Mouse (Mus musculus) small intestine, adult 2 months (tissue): ENCODE measurements at regions not wholly inside any gene's neighbourhood (a gene's known extent, or its start where the extent isn't known, plus 50 kb on each side); places are given as distances from the start of the nearest gene placed in this dataset.

Source experiments
- CTCF ChIP-seq: fragments of 200-500 bp; IDR thresholded peaks from 2 replicates; pipeline ENCODE4 v1.5.1; 2012; ENCODE audit warnings: low read depth, mild to moderate bottlenecking, control low read depth, inconsistent platforms, low read length, moderate library complexity, mixed read lengths; ENCODE audit not compliant: insufficient replicate concordance, insufficient read length; ENCODE audit errors: extremely low read depth
- POLR2A ChIP-seq: fragments of 200-500 bp; IDR thresholded peaks from 2 replicates; pipeline ENCODE4 v1.6.1; 2012; ENCODE audit warnings: low read depth, mild to moderate bottlenecking, control low read depth, inconsistent platforms, low read length, moderate library complexity

GRCm38 (mm10) chr14:46704316-46704751 is 56.0 kb upstream of the Cdkn3 start:
- TF ChIP-seq CTCF (no peak), POLR2A (no peak)
